10 mouse cellular contexts compared by ENCODE assay signal in the genomic region with DNA sequence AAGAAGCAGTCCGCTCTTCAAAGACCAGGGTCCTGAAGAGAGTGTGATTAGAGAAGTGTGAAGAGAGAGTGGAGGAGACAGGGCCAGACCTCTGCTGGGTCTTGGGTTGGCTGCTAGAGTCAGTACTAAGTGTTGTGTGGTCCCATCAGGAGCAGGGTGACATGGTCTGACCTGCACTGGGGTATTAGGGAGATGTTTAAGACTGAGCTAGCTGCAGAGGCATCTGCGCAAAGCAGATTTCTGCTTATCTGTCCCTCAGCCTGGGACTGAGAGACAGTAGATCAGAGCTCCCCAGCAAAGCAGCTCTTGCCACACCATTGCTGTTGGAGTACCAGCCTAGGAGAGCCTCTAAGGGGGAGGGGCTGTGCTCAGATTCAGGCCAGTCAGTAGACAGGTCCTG. TPM values are rescaled to one million over a fixed set of nuclear protein-coding genes. Genes with fewer than 3 reads are reported as not detected.
DNase-seq lines count a peak whose midpoint lies in the region; ATAC-seq and TF ChIP-seq lines count a peak whose summit lies in the region.
"Had no signal": no experiment of that assay in that cellular context is flagged by ENCODE, and none has a peak within 500 bp of the region (broad histone marks: within the 10 kb centered on the region; RNA-seq: fewer than 3 reads in every experiment).

No protein-coding gene starts in this region.

- H3K4me3 ChIP-seq in hindbrain, embryonic 10.5 days, result no peak overlapping the region
- no peak overlapping the region for H3K4me3 ChIP-seq in hindbrain, embryonic 13.5 days
- no peak overlapping the region for H3K4me3 ChIP-seq in limb, embryonic 10.5 days
- H3K4me3 ChIP-seq in intestine, postnatal 0 days (ENCODE audit: low read depth, low read length), result no peak overlapping the region
- H3K4me3 ChIP-seq: forebrain, embryonic 10.5 days had no signal

- H3K9me3 ChIP-seq in hindbrain, embryonic 10.5 days, result no peaks in the 10 kb centered on the region
- H3K9me3 ChIP-seq in hindbrain, embryonic 13.5 days, result no peaks in the 10 kb centered on the region
- no peaks in the 10 kb centered on the region for H3K9me3 ChIP-seq in limb, embryonic 10.5 days (replicated peaks)
- H3K9me3 ChIP-seq in intestine, postnatal 0 days (ENCODE audit: control insufficient read depth), result no peaks in the 10 kb centered on the region
- H3K9me3 ChIP-seq: forebrain, embryonic 10.5 days had no signal

- H3K4me2 ChIP-seq in hindbrain, embryonic 13.5 days, result no peak overlapping the region
- H3K4me2 ChIP-seq in intestine, postnatal 0 days (replicated peaks; ENCODE audit: low read depth), result no peak overlapping the region

- 93% methylated on average over 2 of the region's 2 CpGs for WGBS in hindbrain, embryonic 10.5 days
- 92% methylated on average over 2 of the region's 2 CpGs for WGBS in hindbrain, embryonic 13.5 days
- 89% methylated on average over 2 of the region's 2 CpGs for WGBS in limb, embryonic 10.5 days
- 84% methylated on average over 2 of the region's 2 CpGs for WGBS in intestine, postnatal 0 days

- H3K9ac ChIP-seq in hindbrain, embryonic 13.5 days, result no peak overlapping the region
- H3K9ac ChIP-seq in intestine, postnatal 0 days (ENCODE audit: low read depth, low read length), result no peak overlapping the region

- peaks cover 25% of the 10 kb centered on the region for H3K4me1 ChIP-seq in hindbrain, embryonic 10.5 days (replicated peaks)
- peaks cover 39% of the 10 kb centered on the region for H3K4me1 ChIP-seq in hindbrain, embryonic 13.5 days (replicated peaks)
- H3K4me1 ChIP-seq in limb, embryonic 10.5 days, result peaks cover 31% of the 10 kb centered on the region
- peaks cover 3% of the 10 kb centered on the region; the same call in 1 of the 2 replicates for H3K4me1 ChIP-seq in intestine, postnatal 0 days (replicated peaks; ENCODE audit: control insufficient read depth, insufficient read depth, low read length)

- DNase-seq in hindbrain, embryonic 10.5 days (ENCODE audit: low spot score), result no peak
- DNase-seq in c-Kit-positive CD71-positive TER-119-negative erythroid progenitor cells, embryonic 14.5 days (ENCODE audit: low read depth), result peak; percentile 84
- DNase-seq in limb, embryonic 10.5 days (ENCODE audit: low spot score), result no peak
- DNase-seq in thymus, postnatal 4 days, result no peak
- no peak for DNase-seq in thymus, postnatal 36 days
- DNase-seq: cerebellum, postnatal 25 days had no signal

- no peak for TF ChIP-seq CTCF in intestine, postnatal 0 days (IDR thresholded peaks at IDR 0.05; ENCODE audit: low read depth)

- no peaks in the 10 kb centered on the region for H3K27me3 ChIP-seq in hindbrain, embryonic 10.5 days (ENCODE audit: insufficient read depth, poor library complexity, severe bottlenecking)
- H3K27me3 ChIP-seq in hindbrain, embryonic 13.5 days, result no peaks in the 10 kb centered on the region
- no peaks in the 10 kb centered on the region for H3K27me3 ChIP-seq in limb, embryonic 10.5 days (ENCODE audit: low read depth, poor library complexity, severe bottlenecking)
- no peaks in the 10 kb centered on the region for H3K27me3 ChIP-seq in intestine, postnatal 0 days (replicated peaks; ENCODE audit: control insufficient read depth, insufficient read depth, low read length)

- H3K36me3 ChIP-seq in hindbrain, embryonic 10.5 days, result peaks cover 9% of the 10 kb centered on the region; the same call in 1 of the 2 replicates
- H3K36me3 ChIP-seq in hindbrain, embryonic 13.5 days, result no peaks in the 10 kb centered on the region
- peaks cover 13% of the 10 kb centered on the region; the same call in 1 of the 2 replicates for H3K36me3 ChIP-seq in limb, embryonic 10.5 days
- H3K36me3 ChIP-seq in intestine, postnatal 0 days (ENCODE audit: control insufficient read depth, insufficient read depth), result no peaks in the 10 kb centered on the region

- no peak for ATAC-seq in hindbrain, embryonic 13.5 days (ENCODE audit: low FRiP score)
- peak; percentile 84 for ATAC-seq in megakaryocyte progenitor cell, adult 5-6 weeks (replicated peaks; ENCODE audit: poor library complexity)
- ATAC-seq in intestine, postnatal 0 days, result no peak

- 0 out of 2 replicates have a peak overlapping the region, but pooled peaks have one; percentile 40 for H3K27ac ChIP-seq in hindbrain, embryonic 10.5 days
- H3K27ac ChIP-seq in hindbrain, embryonic 13.5 days, result no peak overlapping the region
- H3K27ac ChIP-seq in limb, embryonic 10.5 days, result peak overlapping the region; percentile 33; the same call in 1 of the 2 replicates
- H3K27ac ChIP-seq in intestine, postnatal 0 days (ENCODE audit: low read depth, low read length), result no peak overlapping the region
- H3K27ac ChIP-seq: forebrain, embryonic 10.5 days had no signal

RNA-seq across cellular contexts. Expression of gene Slc9a1, which starts 20.5 kb away (rescaled TPM):
- polyA plus RNA-seq in hindbrain, embryonic 10.5 days (2016; fragmentation: Nextera tagmentation; extraction: Ambion mirVana), result 8.0 and 8.6 TPM in 2 replicates
- polyA plus RNA-seq in hindbrain, embryonic 13.5 days (2015; fragmentation: Nextera tagmentation; extraction: Ambion mirVana), result 6.7 and 7.5 TPM in 2 replicates
- polyA plus RNA-seq in limb, embryonic 10.5 days (2016; fragmentation: Nextera tagmentation; extraction: Ambion mirVana), result 8.7 and 9.0 TPM in 2 replicates
- 15.1 and 16.1 TPM in 2 replicates for total RNA-seq in megakaryocyte progenitor cell, adult 5-6 weeks (2015)
- total RNA-seq in megakaryocyte progenitor cell, adult 5-6 weeks (2017), result 6.3 and 7.3 TPM in 2 replicates
- polyA plus RNA-seq in intestine, postnatal 0 days (2015; fragmentation: Nextera tagmentation; extraction: Ambion mirVana), result 5.7 and 6.1 TPM in 2 replicates

RNA-seq across cellular contexts. Expression of gene Wdtc1, which starts 36.8 kb away (rescaled TPM):
- 19.5 and 22.0 TPM in 2 replicates for polyA plus RNA-seq in hindbrain, embryonic 10.5 days (2016; fragmentation: Nextera tagmentation; extraction: Ambion mirVana)
- 18.4 and 21.3 TPM in 2 replicates for polyA plus RNA-seq in hindbrain, embryonic 13.5 days (2015; fragmentation: Nextera tagmentation; extraction: Ambion mirVana)
- 14.3 and 15.5 TPM in 2 replicates for polyA plus RNA-seq in limb, embryonic 10.5 days (2016; fragmentation: Nextera tagmentation; extraction: Ambion mirVana)
- total RNA-seq in megakaryocyte progenitor cell, adult 5-6 weeks (2015), result 10.3 and 10.6 TPM in 2 replicates
- 7.6 and 8.7 TPM in 2 replicates for total RNA-seq in megakaryocyte progenitor cell, adult 5-6 weeks (2017)
- polyA plus RNA-seq in intestine, postnatal 0 days (2015; fragmentation: Nextera tagmentation; extraction: Ambion mirVana), result 7.2 and 8.2 TPM in 2 replicates

Comparison
In these comparisons a context has a peak if more than half of its experiments do, and no peak if none do; other contexts are left out.
1. H3K27ac ChIP-seq: peak in hindbrain, embryonic 10.5 days (single experiment) and limb, embryonic 10.5 days (single experiment); none in hindbrain, embryonic 13.5 days (single experiment) and intestine, postnatal 0 days (single experiment).